Mouse (Mus musculus): ENCODE results near the gene 1700020N01Rik. TPM values are rescaled to one million over a fixed set of nuclear protein-coding genes. Genes with fewer than 3 reads are reported as not detected.
A peak's percentile ranks its signal among the peaks of the same experiment; 100 is the strongest.

Gene 1700020N01Rik
- total RNA-seq (2021): not detected
- polyA plus RNA-seq (2012; rRNA removed): not detected in 2 replicates
- long read RNA-seq: 0 reads

GRCm38 (mm10) chr10:21592896-21593380, at the start of gene 1700020N01Rik:
Gene 1700020N01Rik, plus strand, starts transcription at chr10:21593145.
- DNase-seq: no peak

DNA sequence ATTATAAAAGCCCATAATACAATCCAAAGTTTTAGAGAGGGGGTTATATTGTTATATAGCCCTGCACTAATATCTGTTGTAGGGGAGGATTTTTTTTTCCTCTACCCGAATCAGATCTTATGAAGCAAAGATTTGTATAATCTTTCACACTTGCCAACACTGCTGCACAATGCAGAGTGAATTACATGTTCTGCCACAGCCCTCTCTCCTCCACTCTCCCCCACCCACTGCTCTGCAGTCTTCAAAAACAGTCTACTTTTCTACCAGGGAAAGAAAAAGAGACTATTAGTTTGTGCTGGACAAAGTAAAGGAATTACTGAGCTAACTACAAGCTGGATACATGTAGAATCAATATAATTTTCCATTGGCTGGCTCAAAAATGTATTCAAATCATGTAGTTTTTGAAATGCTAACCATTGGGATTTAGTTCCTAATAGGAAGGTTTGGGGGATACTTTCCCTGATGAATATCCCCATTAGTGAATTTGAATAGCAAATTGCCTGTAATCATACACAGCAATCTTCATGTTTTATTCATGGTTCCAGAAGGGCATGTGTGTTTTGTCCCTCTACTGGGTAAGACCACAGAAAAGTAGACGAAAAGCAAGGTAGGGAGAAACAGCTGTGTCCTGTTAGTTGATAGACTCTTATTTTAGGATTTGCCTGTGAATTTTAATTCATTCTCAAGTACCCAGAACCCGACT, 49.2 kb upstream of the 1700020N01Rik start:
- no peak for DNase-seq

- DNase-seq: no peak
Measured at GRCm38 (mm10) chr10:21544721-21545120, 48.2 kb upstream of the 1700020N01Rik start.

GRCm38 (mm10) chr10:21545446-21545845, 47.5 kb upstream of the 1700020N01Rik start:
- peak; percentile 36 for DNase-seq

DNA sequence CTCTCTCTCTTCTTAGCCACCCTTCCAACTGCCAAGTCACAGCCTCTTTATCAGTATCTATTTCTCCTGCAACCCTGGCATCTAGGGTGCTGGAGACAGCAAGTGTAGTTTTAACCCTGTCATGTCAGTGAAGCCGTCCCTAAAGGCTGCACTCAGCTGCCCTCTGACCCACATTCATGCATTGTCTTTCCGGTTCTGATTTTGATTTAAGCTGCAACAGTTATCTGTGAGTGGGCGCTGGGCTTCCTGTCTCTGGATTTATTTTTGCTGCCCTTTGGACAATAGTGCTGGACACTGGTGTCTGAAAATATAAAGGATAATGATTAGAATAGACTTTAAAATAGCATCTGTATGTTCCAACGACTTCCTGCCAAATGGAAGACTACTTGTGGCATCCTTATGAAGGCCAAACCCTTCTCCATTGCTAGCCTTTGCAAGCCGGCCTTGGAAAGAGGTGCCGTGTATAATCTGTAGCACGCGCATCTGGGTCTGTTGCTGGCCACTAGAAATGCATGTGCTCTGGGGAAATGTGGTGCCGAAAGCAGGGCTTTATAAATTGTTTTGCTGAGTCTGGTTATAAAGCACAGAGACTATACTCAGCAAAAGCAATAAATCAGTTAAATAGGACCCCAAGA, 44.0 kb upstream of the 1700020N01Rik start:
- no peak for DNase-seq

GRCm38 (mm10) chr10:21552967-21553682, 39.8 kb upstream of the 1700020N01Rik start:
- DNase-seq: no peak

- no peak for DNase-seq
Measured at GRCm38 (mm10) chr10:21553683-21554035, 39.3 kb upstream of the 1700020N01Rik start.

- no peak for DNase-seq
Measured at GRCm38 (mm10) chr10:21554896-21555580, 37.9 kb upstream of the 1700020N01Rik start.

GRCm38 (mm10) chr10:21559769-21560168, 33.2 kb upstream of the 1700020N01Rik start:
- peak; percentile 51 for DNase-seq

DNA sequence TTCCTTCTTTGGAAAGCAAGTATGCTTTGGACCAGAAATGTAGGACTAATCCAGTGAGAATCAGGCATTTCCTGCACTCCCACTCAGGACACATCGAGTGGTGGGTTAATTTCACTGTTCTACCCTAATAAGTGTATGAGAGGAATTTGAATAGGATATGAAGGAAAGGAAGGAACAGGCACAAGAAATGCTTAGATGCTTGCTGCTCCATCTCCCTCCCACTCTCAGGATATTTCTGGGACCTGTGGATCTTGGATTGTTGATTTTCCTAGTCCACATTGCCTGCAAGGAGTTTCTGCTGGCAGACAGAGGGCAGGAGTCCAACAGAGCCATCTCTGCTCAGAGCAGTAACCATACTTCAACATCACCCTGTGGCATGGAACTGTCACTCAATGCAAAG, 31.8 kb upstream of the 1700020N01Rik start:
- DNase-seq: no peak

DNA sequence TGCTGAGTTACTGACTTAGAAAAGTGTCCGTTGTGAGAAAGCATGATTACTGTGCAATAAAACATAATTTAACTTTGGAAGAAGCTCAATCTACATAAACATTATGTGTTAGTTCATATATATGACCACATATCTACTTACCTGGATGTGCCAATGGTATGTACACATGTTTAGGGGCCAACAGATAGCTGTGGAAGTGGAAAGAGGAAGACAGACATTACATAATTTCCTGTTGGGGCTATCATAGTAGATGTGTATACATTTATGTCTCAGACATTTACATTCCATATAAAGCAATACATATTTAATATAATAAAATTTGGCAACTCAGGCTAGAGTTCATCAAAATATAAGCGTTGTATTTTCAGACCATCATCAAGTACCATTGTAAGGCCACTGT, 29.5 kb upstream of the 1700020N01Rik start:
- DNase-seq: no peak

- DNase-seq: no peak
Measured at GRCm38 (mm10) chr10:21564189-21564588, 28.8 kb upstream of the 1700020N01Rik start.

- no peak for DNase-seq
Measured at GRCm38 (mm10) chr10:21566074-21566473, 26.9 kb upstream of the 1700020N01Rik start.

GRCm38 (mm10) chr10:21571615-21572014, 21.3 kb upstream of the 1700020N01Rik start:
- DNase-seq: no peak

- DNase-seq: no peak
Measured at GRCm38 (mm10) chr10:21573713-21574112, 19.2 kb upstream of the 1700020N01Rik start.

DNA sequence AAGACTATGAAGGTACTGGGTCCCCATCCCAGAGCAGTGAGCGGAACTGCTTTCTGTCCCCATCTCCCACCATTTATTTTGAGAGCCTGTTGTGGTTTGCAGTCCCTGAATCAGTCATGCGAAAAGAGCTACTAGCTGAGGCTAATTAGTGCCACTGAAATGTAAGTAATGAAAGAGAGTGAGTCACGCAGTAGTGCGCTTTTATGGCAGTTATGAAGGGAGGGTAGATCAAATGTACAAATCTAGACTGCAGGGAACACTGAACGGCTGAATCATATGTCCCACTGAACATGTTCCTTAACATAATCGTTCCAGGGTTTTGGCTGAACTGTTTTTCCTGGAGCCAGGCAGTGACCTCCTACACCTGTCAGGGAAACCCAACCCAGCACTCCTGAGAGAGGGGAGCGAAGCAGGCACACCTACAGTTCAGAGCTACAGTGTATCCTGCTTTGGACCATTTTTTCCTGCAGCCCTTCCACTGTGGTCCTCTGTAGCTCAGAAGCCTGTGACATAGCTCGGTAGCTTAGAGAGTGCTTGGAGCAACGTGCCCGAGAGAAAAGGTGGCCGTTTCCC, 17.1 kb upstream of the 1700020N01Rik start:
- no peak for DNase-seq

DNA sequence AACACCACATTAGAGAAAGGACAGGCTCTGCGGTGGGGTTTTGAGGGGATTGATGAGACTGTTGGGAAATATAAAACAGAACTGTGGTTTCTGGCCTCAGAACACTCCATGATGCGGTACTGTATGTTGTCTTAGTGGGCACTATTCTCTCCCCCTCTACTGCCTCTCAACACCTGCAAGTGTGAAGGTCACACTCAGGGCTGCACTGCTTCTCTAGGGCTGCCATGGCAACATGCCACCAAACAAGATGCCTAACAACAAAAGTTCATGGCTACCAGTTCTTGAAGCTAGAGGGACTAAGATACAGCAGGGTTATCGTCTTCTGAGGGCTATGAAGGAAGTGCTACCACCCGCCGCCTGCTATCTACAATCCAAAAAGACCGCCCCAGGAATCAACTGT, 15.1 kb upstream of the 1700020N01Rik start:
- no peak for DNase-seq

DNA sequence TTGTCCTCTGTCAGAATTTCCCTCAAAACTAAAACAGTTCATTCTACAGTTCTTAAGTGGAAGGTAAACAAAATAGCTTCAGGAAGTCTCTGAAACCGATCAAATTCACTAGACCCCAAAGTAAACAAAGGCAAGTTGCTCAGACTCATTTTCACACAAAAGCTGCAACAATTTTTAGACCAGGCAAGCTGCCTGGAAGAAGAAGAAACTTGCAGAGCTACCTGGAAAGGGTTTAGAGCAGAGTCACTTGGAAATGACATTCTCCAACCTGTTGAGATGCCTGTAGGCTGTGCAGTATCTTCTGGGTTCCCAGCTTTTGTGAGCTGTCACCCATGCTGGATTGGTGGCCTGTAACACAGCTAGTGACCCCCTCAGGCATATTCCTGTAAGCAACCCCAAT, 11.4 kb upstream of the 1700020N01Rik start:
- DNase-seq: no peak

DNA sequence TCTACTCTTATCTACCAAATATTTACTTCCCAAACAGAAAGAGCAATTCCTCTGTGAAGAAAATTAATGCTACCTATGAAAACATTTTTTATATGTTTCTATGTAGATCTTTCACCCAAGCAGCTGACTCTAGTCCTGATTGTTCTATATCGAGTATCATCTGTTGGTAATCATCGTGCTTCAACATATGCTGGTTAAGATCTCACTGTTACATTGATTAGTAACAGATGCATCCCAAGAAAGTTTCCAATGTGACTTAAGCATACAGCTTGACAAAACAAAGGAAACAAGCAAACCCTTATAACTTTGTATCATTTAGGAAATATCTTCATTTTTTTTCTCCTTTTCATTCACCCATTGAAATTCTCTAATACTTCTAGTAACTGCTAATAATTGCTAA, 5.9 kb upstream of the 1700020N01Rik start:
- DNase-seq: no peak

GRCm38 (mm10) chr10:21588007-21588852, 4.7 kb upstream of the 1700020N01Rik start:
- DNase-seq: no peak

DNA sequence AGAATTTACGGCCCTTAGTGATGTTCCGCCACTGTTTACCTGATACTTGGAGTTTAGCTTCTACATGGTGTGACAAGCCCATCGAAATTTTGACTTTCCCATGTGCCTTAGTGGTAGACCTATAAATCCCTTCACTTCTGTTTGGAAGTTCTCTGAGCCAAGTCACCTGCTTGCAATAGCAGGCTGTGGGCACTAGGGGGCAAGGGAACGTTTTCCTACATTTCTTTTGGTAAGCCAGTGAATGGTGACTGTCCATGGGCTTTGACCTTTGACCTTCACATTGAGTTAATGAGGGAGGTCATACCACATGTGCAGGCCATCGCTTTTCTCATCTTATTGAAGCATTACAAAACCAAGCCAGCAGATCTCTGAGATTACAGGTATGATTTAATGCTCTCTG, 8.0 kb downstream of the 1700020N01Rik start:
- peak; percentile 75 for DNase-seq

All from adrenal gland, adult 2 months (tissue).